Mouse (Mus musculus): ENCODE results near the gene Chst11. TPM values are rescaled to one million over a fixed set of nuclear protein-coding genes. Genes with fewer than 3 reads are reported as not detected.
"Not testable (repeated sequence)": the region's sequence is repeated elsewhere in the genome, so short reads cannot be mapped to it uniquely, and the experiment has no call there.

The Chst11 gene
- polyA plus RNA-seq, 1 experiment from 2014 or later, result 4.0 TPM

DNA sequence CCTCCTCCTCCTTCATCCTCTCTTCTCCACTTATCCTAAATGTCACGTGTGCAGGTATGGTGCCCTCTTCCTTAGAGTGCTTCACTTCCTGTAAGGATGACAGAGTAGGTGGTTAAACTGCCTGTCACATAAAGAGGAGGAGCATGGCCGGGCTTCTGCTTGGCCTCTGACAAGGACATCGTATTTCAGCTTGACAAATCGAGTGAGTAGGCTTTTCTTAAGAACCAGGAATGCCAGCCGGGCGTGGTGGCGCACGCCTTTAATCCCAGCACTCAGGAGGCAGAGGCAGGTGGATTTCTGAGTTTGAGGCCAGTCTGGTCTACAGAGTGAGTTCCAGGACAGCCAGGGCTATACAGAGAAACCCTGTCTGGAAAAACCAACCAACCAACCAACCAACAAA, 134.2 kb downstream of the Chst11 start:
- WGBS, result 75% methylated on average over 8 of the region's 8 CpGs
- ATAC-seq (ENCODE audit: low FRiP score, low read depth); H3K27ac ChIP-seq; H3K36me3 ChIP-seq; H3K9me3 ChIP-seq; H3K4me2 ChIP-seq (replicated peaks); H3K27me3 ChIP-seq; H3K4me3 ChIP-seq; H3K9ac ChIP-seq: not testable (repeated sequence)
- H3K4me1 ChIP-seq, result peaks cover 44% of the 10 kb centered on the region

DNA sequence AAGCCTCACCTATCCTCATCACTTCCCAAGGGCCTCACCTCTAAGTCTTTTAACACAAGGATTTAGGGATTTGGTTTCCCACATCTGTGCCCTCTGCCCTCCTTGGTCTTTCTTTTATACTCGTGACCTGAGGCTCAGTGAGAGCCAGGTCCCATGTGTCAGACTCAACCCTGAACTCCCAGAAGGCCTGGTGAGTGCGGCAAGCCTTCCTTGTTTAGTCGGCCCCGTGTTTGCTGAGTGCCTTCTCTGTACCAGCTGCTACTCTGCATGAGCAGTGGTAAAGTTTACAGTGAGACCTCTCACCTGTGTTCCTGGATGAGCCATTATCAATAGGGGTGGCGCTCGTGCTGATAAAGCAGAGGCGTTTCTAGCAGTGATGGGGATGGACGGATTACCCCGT, 134.6 kb downstream of the Chst11 start:
- Histone ChIP-seq H3K4me3 (no peak overlapping the region), H3K9ac (no peak overlapping the region), H3K9me3 (no peaks in the 10 kb centered on the region), H3K4me2 (replicated peaks) (no peak overlapping the region), H3K27ac (no peak overlapping the region), H3K4me1 (peaks cover 40% of the 10 kb centered on the region), H3K36me3 (no peaks in the 10 kb centered on the region), H3K27me3 (peaks cover 6% of the 10 kb centered on the region; the same call in 1 of the 2 replicates)
- no peak for ATAC-seq (ENCODE audit: low FRiP score, low read depth)
- WGBS, result 81% methylated on average over 9 of the region's 9 CpGs

DNA sequence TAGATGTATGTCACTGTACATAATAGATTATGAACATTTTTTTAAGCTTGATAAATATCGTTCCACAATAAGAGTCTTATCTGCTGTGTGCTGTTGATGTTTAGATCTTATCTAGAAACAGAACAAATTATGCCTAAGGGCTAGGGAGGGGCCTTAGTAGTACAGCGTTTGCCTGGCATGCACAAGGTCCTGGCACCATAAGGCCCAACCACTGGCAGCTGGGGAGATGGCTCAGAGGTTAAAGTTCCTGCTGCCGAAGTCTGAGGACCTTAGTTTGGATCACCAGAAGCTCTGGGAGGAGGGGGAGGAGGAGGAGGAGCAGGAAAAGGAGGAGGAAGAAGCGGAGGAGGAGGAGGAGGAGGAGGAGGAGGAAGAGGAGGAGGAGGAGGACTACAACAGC, 135.6 kb downstream of the Chst11 start:
- Histone ChIP-seq H3K27ac (no peak overlapping the region), H3K27me3 (peaks cover 6% of the 10 kb centered on the region; the same call in 1 of the 2 replicates), H3K9ac (no peak overlapping the region), H3K36me3 (no peaks in the 10 kb centered on the region), H3K4me2 (replicated peaks) (no peak overlapping the region), H3K4me3 (no peak overlapping the region), H3K9me3 (no peaks in the 10 kb centered on the region), H3K4me1 (peaks cover 29% of the 10 kb centered on the region)
- ATAC-seq (ENCODE audit: low FRiP score, low read depth), result no peak
- 74% methylated on average over 4 of the region's 4 CpGs for WGBS

DNA sequence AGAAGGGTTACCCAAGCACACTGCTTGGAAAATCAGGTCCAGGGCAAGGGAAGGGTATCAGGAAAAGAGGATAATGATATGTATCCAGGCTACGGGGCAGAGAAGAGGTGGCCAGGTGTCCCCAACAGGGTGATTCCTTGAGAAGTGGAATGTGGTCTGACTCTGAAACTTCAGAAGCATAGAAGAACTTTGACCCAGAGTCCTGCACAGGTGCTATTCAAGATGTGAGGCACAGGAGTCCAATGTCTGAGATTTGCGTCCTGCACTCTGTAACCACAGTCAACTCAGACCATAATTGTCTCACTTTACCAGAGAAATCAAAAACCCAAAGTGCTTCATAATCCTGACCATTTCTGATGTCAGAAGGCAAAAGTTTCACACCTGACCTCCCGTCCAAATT, 139.3 kb downstream of the Chst11 start:
- Histone ChIP-seq H3K36me3 (no peaks in the 10 kb centered on the region), H3K4me3 (no peak overlapping the region), H3K9me3 (no peaks in the 10 kb centered on the region), H3K4me2 (replicated peaks) (no peak overlapping the region), H3K27me3 (peaks cover 3% of the 10 kb centered on the region), H3K27ac (no peak overlapping the region), H3K9ac (no peak overlapping the region), H3K4me1 (peaks cover 29% of the 10 kb centered on the region)
- ATAC-seq (ENCODE audit: low FRiP score, low read depth), result no peak
- WGBS, result 85% methylated on average over 3 of the region's 3 CpGs

DNA sequence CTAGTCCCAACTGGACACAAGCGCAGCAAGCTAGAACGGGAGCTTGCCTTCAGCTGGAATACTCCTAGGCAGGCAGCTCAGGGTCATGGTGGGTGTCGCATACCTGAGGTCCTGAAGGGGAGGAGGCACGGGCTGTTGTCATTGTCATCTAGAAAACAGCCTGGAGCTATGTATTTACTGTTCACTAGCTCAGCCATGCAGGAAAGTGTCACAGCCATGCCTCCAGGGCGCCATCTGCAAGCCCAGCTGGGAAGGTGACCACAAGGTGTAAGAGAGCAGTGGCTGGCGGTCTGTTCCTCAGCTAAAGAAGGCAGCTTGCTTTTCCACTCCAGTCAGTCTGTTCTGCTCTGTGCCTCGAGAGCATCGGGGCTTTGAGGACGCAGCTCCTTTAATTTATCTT, 141.1 kb downstream of the Chst11 start:
- no peak overlapping the region for H3K4me3 ChIP-seq
- ATAC-seq (ENCODE audit: low FRiP score, low read depth), result no peak
- WGBS, result 47% methylated on average over 9 of the region's 9 CpGs

DNA sequence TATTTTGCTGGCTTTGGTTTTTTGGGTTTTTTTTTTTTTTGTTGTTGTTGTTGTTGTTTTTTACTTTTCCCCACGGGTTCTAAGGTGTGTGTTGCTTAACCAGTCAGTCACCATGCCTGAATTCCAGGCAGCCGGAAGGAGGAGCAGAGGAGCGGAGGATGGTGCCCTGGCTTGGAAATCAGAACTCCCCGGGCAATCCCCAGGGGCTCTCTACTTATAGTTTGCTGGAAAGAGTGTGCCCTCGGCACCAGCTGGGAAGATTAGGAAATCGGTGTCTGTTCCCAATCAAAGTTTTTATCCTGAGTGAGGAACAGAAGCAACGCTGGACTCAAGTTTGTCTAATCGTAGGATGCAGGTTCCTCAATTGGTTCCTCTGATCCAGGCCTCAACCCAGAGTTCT, 143.1 kb downstream of the Chst11 start:
- H3K9me3 ChIP-seq, result no peaks in the 10 kb centered on the region
- H3K4me3 ChIP-seq, result no peak overlapping the region
- no peak for ATAC-seq (ENCODE audit: low FRiP score, low read depth)
- H3K4me2 ChIP-seq (replicated peaks), result no peak overlapping the region
- H3K27me3 ChIP-seq, result peaks cover 20% of the 10 kb centered on the region
- H3K4me1 ChIP-seq, result peaks cover 53% of the 10 kb centered on the region
- H3K27ac ChIP-seq, result peak overlapping the region; percentile 90; the same call in 1 of the 2 replicates
- no peak overlapping the region for H3K9ac ChIP-seq
- 57% methylated on average over 8 of the region's 8 CpGs for WGBS
- no peaks in the 10 kb centered on the region for H3K36me3 ChIP-seq

More for the DNA sequence above, 141.1 kb downstream of the Chst11 start:
- Histone ChIP-seq H3K4me1 (peaks cover 47% of the 10 kb centered on the region), H3K36me3 (no peaks in the 10 kb centered on the region), H3K27ac (no peak overlapping the region; the same call in 1 of the 2 replicates), H3K9ac (no peak overlapping the region), H3K9me3 (no peaks in the 10 kb centered on the region), H3K4me2 (replicated peaks) (no peak overlapping the region), H3K27me3 (peaks cover 8% of the 10 kb centered on the region)

DNA sequence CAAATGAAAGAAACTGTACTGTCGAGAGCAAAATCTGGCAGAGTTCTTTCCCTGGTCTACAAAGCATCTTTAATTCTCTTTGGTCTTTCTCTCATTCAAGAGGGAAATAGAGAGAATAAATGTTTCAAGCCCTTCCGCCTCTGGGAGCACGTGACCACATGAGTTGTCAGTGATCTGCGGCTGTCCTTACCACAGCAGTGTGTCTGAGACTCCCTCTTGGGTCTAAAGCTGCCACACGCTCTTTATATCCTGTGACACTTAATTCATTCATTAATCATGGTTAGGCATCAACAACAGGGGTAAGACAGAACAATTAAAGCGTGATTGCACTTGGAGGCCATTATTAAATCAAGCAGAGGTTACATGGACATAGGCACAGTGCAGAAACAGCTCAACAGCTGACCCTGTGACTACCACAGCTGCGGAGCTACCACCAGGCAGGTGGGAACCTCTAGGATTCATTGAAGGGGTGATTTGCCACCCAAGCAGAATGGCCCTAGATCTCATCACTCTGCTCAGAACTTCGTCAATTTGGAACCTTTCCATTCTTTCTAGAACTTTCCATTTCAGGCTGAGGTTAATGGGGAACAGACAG, 144.4 kb downstream of the Chst11 start:
- ATAC-seq (ENCODE audit: low FRiP score, low read depth), result no peak
- Histone ChIP-seq H3K9me3 (no peaks in the 10 kb centered on the region), H3K4me2 (replicated peaks) (no peak overlapping the region), H3K4me1 (peaks cover 65% of the 10 kb centered on the region), H3K27ac (peak overlapping the region; percentile 90), H3K36me3 (no peaks in the 10 kb centered on the region), H3K27me3 (peaks cover 21% of the 10 kb centered on the region), H3K4me3 (no peak overlapping the region), H3K9ac (no peak overlapping the region)
- 76% methylated on average over 8 of the region's 8 CpGs for WGBS

DNA sequence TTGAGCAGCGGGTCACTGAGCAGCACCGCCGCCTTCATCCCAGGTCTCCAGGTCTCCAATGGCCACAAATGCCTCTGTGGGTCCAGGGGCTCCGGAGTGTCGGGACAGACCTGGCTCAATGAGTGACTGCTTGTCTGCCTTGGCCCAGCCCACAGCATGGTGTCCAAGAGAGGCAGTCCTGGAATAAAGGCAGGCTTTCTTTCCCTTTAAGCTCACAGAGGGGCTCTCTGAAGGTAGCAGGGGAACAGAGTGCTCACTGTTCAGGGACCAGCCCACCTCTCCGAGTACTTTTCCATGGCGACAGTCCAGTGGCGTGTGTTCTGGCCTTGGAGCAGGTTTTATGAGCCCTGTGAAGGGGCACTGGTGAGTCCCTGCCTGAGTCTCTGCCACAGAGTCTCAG, 145.3 kb downstream of the Chst11 start:
- 44% methylated on average over 8 of the region's 8 CpGs for WGBS
- H3K4me3 ChIP-seq, result no peak overlapping the region
- peak overlapping the region; percentile 19; the same call in 1 of the 2 replicates for H3K4me2 ChIP-seq (replicated peaks)
- H3K36me3 ChIP-seq, result no peaks in the 10 kb centered on the region
- H3K27me3 ChIP-seq, result peaks cover 21% of the 10 kb centered on the region
- no peaks in the 10 kb centered on the region for H3K9me3 ChIP-seq
- peak; percentile 81 for ATAC-seq (ENCODE audit: low FRiP score, low read depth)
- H3K4me1 ChIP-seq, result peaks cover 74% of the 10 kb centered on the region
- H3K9ac ChIP-seq, result no peak overlapping the region; the same call in 1 of the 2 replicates
- peak overlapping the region; percentile 90 for H3K27ac ChIP-seq

DNA sequence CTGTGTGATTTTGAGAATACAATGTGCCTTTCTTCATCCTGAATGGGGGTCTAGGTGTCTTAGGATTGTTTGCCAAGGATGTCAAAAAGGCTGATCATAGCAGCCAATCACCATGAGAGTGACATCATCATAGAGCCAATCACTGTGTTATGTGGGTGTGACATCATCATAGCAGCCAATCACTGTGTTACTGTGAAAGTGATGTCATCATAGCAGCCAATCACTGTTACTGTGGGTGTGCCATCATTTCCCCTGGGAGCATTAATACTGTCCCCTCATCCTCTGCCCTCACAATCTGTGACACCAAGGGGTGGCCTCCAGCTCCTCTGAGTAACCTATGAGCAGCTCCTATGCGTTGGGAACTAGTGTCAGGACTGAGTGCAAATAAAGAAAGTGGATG, 146.6 kb downstream of the Chst11 start:
- peaks cover 31% of the 10 kb centered on the region for H3K27me3 ChIP-seq
- no peaks in the 10 kb centered on the region for H3K9me3 ChIP-seq
- ATAC-seq (ENCODE audit: low FRiP score, low read depth), result no peak
- H3K36me3 ChIP-seq, result no peaks in the 10 kb centered on the region
- no peak overlapping the region for H3K27ac ChIP-seq
- no peak overlapping the region for H3K4me2 ChIP-seq (replicated peaks)
- H3K9ac ChIP-seq, result no peak overlapping the region
- H3K4me3 ChIP-seq, result no peak overlapping the region
- 92% methylated on average over 1 of the region's 1 CpGs for WGBS
- H3K4me1 ChIP-seq, result peaks cover 81% of the 10 kb centered on the region

DNA sequence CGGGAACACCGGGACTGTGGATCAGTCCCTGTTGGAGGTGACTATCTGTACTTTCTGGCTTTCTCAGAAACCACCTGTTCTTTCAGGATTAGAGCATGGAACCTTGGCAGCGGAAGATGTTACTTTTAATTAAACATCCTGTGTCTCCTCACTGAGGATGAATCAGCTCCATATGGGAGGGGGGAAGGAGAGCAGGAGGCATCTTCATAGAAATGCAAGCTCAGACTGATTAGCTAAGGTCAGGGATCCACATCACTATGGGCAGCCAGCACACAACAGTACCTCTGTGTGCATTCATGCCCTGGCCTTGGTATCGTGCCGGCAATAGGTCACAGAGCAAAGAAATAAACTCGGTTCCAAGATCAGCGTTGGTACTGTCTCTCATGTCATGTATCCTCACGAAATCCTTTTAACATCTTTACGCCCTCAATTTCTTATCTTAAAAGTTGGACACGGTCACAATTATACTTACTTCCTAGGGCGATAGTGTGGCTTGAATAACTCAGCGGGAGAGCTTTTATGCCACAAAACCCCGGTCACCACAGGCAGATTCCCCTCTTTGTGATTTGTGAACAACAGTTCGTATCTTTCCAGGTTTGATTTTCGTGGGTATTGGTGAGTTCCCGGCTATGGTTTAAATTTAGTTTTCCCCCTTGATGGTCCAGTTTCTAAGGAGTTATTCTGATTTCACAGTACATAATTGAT, 148.7 kb downstream of the Chst11 start:
- ATAC-seq (ENCODE audit: low FRiP score, low read depth), result no peak
- Histone ChIP-seq H3K27ac (peak overlapping the region; percentile 64), H3K9me3 (no peaks in the 10 kb centered on the region), H3K4me3 (no peak overlapping the region), H3K27me3 (peaks cover 33% of the 10 kb centered on the region), H3K4me1 (peaks cover 84% of the 10 kb centered on the region), H3K9ac (no peak overlapping the region), H3K4me2 (replicated peaks) (peak overlapping the region; percentile 25; the same call in 1 of the 2 replicates), H3K36me3 (no peaks in the 10 kb centered on the region)
- WGBS, result 59% methylated on average over 16 of the region's 16 CpGs

DNA sequence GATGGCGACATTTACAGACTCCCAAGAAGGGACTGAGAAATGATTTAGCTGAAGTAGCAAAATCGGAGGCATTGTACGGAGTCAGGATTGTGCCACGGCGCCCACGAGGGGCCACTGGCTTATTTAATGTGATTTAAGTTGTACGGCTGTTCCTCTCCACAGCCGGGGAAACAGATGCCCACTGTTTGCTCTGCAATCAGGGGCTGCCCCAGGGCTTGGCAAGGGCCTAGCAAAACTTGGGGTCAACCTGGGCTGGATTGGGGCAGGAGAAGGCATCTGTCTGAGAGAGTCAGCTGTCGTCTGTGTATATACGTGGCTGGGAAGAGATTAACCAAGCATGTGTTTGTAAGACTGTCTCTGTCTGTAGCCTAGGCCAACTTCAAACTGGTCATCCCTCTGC, 149.6 kb downstream of the Chst11 start:
- peaks cover 88% of the 10 kb centered on the region for H3K4me1 ChIP-seq
- no peak overlapping the region for H3K9ac ChIP-seq
- H3K27ac ChIP-seq, result peak overlapping the region; percentile 69; the same call in 1 of the 2 replicates
- no peaks in the 10 kb centered on the region for H3K36me3 ChIP-seq
- H3K27me3 ChIP-seq, result peaks cover 33% of the 10 kb centered on the region
- H3K4me3 ChIP-seq, result no peak overlapping the region
- WGBS, result 12% methylated on average over 10 of the region's 10 CpGs
- peak overlapping the region; percentile 25; the same call in 1 of the 2 replicates for H3K4me2 ChIP-seq (replicated peaks)
- ATAC-seq (ENCODE audit: low FRiP score, low read depth), result peak; percentile 53
- H3K9me3 ChIP-seq, result no peaks in the 10 kb centered on the region

DNA sequence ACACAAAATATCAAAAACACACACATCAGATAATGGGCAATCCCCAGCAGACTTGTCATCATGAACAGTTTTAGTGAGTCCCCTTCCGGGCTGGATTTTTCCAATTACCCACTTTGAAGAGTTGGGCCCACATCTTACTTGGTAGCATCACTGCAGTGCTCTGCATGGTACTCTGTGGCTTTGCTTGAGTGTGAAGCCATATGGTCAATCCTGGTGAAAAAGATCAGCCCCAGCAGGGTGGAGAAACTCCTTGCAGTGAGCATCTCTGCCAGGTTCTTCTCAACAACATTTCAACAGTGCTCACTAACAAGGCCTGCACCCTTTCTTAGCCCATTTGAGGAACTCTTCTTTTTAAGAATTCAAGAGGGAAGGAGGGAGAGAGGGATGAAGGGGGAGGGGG, 150.7 kb downstream of the Chst11 start:
- ATAC-seq (ENCODE audit: low FRiP score, low read depth), result no peak
- WGBS, result 85% methylated on average over 1 of the region's 1 CpGs
- H3K9me3 ChIP-seq, result no peaks in the 10 kb centered on the region
- H3K27ac ChIP-seq, result no peak overlapping the region
- H3K9ac ChIP-seq, result no peak overlapping the region
- no peak overlapping the region for H3K4me2 ChIP-seq (replicated peaks)
- no peaks in the 10 kb centered on the region for H3K36me3 ChIP-seq
- peaks cover 89% of the 10 kb centered on the region for H3K4me1 ChIP-seq
- no peak overlapping the region for H3K4me3 ChIP-seq
- peaks cover 28% of the 10 kb centered on the region for H3K27me3 ChIP-seq

All from limb, embryonic 13.5 days (tissue).